Mouse (Mus musculus): ENCODE measurements at regions not wholly inside any gene's neighbourhood (a gene's known extent, or its start where the extent isn't known, plus 50 kb on each side); places are given as distances from the start of the nearest gene placed in this dataset.

DNA sequence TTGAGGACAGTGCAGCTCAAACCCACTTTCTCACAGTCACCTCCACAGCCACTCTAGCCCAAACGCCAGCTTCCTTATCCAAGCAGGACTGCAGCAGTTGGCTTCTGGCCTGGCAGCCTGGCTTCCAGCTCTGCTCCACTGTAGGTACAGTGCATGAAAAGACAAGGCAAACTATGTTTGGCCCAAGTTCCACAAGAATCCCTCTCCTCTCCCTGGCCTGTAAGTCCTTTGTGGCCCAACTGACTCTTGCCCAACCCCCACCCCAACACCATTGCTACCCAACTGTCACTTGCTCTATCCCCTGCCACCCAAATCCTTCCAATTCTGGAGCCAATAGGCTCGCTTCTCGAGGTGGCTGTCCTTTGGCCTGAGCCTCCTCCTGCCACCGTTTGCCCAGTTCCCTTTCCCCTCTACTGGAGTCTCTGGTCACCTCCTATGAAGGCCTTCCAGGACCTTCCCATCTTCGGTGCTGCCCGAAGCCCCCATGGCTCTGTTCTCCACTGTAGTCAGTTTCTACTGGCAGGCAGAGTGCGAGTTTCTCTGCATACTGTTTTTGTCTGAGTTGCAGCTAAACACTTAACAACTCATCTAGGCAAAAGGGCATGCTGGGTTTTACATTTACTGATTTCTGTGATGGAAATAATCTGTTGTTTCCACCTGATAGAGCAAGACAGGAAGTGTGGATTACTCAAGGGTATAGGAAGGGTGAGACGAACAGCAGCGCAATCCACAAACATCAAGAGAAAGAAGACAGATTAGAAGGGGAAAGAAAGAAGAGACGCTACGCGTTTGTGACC, 84.4 kb upstream of the Ptpn1 start:
- no peak for DNase-seq

DNA sequence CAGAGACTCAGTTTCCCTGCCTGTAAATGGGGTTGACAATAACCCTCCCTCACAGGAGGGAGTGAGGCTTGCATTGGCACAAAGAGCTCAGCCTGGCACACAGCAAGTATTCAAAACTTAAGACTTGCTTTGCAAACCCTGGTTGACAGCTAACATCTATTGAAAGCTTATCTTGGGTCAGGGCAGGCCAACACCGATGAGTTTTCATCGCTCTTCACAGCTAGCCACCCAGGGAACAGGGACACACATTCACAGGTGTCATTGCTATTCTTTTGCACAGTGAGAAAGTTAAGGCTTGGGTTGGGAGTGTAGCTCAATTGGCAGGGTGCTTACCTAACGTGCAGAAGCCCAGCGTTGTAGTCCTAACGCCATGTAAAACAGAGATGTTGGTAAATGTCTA, 86.5 kb upstream of the Ptpn1 start:
- no peak for DNase-seq

DNA sequence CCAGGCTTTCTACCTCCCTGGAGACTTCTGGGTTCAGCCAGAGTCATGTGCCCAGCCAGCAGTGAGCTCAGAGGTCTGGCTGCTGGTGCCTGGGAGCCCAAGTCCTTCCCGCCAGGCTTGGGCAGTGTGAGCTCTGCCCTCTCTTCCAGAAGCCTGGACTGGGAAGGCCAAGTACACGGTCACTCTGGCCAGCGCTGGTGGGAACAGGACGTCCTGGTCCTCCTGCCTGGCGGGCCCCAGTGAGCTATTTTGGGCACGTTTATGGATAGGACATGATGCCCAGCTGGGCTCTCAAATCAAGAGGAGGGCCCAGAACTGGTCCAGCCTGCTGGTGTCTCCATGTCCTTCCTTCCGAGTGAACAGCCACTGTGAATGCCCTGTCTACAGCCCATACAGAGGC, 87.3 kb upstream of the Ptpn1 start:
- peak; percentile 80 for DNase-seq

DNA sequence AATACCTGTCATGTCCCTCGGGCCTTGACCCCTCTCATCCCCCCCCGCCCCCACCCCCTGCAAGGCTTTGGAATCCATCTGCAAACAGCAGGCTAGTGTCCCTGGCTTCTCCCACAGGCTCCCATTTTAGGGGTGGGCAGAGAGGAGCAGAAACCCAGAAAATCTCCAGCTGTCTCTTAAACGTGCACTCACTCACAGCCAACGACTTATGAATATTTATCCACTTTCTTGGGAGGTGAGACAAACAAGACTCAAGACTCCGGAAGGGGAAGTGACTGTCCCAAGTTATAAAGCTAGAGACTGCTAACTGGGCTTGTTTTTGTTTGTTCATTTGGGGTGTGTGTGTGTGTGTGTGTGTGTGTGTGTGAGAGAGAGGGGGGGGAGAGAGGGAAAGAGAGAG, 87.9 kb upstream of the Ptpn1 start:
- DNase-seq = no peak

DNA sequence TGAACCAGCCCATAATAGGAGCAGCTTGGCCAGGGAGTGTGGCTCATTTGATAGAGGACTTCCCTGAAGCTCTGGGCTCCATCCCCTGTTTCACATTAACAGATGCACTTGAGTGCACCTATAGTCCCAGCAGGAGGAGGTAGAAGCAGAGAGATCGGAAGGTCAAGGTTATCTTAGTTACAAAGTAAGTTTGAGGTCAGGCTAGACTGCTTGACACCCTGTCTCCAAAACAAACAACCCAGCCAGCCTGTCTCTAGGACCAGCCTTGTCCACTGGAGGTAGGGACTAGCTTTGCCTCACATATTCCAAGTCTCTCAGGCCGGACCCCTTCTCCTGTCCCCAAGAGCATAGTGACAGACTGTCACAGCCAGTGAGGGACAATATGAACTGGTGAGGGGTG, 88.9 kb upstream of the Ptpn1 start:
- DNase-seq = no peak

DNA sequence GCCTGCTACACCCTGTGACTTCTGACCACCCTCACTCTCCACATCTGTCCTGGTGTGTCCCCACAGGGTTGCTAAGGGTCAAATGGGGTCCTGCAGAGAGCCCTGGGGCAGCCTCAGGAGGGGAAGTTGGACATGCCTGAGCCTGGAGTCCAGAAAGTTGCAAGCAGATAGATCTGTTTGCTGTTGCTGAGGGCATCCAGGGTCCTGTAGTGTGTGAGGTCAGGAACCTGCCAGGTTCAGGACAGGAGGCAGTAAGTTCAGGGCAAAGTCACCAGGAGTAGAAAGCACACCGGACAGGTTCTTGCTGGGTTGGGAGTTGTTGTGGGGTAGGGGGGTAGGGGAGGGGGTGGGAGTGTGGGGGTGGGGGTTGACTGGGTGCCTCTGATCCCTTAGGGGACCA, 89.4 kb upstream of the Ptpn1 start:
- DNase-seq = no peak

DNA sequence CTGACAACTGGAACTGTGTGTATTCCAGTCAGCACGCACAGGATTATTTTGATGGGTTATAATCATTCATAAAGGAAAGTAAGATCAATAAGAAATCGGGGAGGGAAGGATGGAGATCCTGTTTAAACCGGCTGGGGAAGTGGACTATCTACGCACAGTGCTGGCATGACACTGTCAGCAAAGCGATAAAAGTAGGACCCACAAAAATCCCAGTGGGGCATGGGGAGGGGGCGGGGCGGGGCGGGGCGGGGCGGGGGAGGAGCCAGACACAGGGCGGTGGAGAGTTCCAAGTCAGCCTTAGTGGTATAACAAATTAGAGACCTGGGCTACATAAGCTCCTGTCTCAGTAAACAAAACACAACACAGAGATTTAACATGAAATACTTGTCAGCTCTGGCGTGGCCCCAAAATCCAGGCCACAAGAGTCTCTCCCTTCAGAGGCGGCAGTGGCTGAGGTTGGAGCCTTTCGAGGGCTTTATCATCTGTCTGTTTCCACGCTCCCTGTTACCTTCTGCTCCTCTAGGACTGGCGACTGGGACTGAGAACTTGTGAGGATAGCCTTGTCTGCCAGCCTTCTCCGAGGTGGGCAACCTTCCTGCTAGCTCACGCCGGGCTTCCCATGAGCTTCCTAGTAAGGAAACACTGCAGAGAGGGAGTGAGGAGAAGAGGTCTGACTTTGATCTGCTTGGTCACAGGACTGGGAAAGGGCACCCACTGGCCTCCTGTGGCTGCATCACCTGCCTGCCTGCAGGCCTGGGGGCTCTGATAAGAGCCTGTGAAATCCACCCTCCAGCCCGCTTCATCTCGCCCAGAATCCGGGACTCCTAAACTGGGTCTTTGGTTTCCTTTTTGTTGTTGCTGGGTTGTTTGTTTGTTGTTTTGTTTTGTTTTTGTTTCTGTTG, 90.3 kb upstream of the Ptpn1 start:
- DNase-seq = no peak

DNA sequence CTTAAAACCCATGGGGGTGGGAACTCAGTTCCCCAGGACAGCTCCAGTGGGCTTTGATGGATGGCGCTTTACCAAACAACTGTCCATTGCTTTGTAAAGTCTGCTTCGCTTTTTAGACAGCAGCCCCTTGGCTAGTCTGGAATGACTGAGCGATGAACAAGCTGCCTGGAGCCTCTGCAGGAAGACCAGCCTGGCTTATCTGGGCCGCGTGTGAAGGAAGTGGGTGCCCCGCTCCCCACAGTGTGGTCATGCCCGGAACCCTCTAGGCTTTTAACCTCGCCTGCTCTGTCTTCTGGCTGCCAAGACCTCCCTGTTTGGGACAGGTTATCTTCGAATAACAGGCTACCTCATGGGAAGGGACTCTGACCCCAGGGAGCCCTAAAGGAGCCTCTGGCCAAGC, 91.5 kb upstream of the Ptpn1 start:
- DNase-seq = no peak

DNA sequence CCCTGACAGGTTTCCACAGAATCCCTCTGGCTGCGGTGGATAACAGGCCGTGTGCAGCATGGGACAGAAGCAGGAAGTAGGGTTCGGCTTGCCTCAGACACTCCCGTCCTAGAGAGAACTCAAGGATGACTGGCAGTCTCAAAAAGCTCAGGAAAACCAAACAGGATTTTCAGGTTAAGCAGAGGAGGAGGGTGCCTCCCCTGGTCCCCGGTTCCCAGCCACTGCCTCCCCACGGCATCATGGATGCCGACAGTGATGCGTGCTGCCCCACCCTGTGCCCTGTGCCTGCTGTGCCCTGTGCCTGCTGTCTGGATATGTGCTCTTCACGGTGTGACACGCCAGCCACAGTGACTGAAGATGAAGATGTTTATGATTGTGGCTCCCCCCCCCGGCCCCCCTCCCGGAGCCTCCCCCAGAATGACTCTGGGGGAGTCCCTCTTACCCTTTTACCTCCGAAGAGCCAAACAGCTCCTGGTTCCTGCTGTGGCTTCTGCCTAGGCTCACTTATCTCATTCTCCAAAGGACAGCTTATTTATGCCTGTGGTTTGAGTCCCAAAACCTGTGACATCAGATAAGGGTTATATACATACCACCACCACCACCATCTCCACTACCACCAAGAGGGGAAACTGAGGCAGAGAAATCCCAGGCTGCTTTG, 92.4 kb upstream of the Ptpn1 start:
- DNase-seq = no peak

DNA sequence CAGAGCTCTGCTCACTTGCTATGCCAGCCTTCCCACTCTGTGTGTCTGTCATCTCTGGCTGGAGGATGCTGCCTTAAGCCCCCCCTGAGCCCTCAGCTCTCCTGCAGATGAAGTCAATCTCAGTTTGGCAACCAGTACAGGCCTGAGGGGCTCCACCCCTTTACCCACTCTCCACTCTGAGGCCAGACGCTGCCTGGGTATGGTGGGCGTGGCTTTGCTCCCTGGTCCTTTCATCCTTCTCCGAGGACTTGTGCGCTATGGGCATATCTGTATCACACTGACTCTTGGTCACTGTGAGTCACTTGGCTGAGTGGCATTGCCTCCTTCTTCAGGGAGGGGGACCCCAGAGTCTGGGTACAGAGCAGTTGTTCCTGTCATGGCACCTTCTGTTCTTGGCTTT, 94.3 kb upstream of the Ptpn1 start:
- DNase-seq = no peak

DNA sequence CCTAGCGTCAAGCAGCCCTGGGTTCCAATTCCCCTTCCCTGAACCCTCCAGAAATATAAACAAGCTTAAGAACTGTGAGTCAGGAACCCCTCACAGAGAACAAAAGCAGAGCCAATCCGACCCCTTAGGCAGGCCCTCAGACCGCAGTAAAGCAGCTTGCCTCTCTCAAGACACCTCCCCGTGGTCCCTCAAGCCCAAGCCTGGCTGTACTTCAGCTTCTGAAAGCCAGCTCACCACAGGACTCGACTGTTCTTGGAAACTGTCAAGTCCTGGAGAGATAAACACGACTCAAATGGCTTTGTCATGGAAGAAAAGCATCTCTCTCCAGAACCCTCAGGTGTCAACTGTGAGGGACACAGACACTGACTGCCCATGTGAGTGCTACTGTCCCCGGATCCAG, 95.2 kb upstream of the Ptpn1 start:
- DNase-seq = no peak

DNA sequence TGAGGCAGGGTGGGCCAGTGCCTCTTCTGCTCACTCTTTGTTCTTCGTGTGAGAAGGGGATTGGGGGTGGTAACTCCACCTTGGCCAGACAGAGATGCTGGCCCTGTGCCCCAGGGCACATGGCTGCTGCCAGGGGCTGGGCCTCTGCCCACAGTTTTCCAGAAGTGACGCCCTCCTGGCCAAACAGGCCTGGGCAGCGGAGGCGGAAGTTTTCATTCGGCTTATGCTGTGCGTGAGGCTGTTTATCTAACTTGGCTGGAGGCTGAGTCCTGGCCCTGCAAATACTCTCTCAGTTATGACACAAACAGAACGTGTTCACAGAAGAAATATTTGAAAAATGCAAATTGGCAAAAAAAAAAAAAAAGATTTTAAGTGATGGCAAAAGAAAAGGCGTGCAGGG, 97.3 kb upstream of the Ptpn1 start:
- DNase-seq = peak; percentile 34

DNA sequence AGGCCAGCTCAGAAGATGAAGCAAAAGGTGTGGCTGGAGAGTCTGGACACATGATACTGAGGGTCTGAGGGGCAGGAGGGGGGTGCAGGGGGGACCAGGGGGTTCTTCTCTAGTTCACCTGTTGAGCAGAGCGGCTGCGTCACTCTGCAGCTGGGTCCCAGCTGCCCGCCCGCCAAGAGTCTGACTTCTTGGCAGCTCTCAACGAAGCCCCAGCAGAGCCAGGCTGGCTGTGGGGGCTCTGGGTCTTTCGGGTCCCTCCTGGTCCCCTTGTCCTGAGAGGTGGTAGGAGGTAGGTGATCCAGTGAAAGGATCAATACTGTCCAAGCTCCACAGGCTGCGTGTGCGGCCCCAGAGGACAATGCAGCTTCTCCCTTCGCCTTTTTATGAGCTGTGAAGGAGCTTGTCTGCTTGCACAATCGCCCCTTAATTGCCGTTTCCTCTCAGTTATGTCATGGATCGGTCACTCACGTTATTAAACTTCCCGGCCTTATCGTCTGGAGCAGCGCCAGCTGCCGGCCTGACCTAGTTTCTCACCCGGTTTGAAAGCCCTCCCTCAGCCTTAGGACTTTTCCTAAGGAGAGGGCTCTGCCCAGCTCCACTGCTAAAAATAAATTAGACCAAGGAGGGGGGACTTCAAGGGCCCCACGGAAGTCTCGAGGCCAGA, 98.4 kb upstream of the Ptpn1 start:
- peak; percentile 79 for DNase-seq

DNA sequence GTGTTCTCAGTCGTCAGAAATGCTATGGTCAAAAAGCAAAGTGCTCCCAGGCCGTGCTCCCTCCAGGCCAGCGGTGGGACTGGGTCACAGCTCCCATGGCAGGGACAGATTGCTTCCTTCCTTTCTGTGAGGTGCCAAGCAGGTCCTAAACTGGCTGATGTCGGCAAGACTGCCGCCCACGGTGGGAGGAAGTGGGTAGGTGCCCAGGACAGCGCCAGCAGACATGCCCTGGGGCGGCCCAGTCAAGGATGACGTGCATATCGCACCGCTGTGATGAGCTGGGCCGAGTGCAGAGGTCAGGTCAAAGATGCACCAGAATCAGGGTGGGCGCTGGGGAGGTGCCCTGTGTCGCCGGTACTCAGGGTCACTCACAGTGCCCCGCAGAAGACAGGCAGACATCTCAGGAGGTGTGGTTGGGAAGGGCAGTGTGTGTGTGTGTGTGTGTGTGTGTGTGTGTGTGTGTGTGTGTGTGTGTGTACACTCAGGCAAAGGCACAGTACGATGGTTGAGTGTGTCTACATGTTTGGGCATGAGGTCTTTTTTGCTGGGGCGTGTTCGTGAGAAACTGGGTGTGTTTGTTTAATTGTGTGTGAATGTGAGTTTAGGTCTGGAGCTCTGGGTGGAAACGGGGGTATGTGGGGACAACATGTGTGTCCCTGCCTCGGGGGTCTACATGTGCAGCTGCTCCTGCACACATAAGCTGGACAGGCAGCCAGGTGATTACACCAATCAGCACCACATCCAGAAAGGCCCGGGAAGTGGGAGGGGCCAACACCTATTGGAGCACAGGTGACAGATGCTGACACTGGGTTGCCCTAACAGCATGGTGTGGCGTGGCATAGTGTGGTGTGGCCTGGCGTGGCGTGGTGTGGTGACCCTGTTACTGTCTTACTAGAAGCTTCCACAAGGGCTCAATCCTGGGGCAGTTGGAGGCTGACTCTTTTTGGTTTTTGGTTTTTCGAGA, 100.5 kb upstream of the Ptpn1 start:
- DNase-seq = no peak

DNA sequence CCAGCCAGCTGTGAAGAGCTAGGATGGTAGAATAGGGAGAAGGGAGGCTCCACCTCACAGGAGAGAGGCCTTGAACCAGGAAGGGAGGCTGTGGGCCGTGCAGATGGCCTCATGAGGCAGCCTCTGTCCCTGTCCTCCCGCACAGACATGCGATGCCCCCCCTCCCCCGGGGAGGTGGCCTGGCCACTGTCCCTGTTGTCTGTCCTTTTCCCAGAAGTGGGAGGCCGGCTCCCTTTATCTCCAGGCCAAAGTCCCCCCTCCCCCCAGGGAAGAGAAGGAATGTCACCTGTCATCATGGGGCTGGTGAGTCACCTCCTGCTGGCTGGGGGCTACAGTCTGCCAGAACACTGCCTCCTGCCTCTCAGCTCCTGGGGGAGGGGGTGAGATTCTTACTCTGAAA, 103.6 kb upstream of the Ptpn1 start:
- no peak for DNase-seq

DNA sequence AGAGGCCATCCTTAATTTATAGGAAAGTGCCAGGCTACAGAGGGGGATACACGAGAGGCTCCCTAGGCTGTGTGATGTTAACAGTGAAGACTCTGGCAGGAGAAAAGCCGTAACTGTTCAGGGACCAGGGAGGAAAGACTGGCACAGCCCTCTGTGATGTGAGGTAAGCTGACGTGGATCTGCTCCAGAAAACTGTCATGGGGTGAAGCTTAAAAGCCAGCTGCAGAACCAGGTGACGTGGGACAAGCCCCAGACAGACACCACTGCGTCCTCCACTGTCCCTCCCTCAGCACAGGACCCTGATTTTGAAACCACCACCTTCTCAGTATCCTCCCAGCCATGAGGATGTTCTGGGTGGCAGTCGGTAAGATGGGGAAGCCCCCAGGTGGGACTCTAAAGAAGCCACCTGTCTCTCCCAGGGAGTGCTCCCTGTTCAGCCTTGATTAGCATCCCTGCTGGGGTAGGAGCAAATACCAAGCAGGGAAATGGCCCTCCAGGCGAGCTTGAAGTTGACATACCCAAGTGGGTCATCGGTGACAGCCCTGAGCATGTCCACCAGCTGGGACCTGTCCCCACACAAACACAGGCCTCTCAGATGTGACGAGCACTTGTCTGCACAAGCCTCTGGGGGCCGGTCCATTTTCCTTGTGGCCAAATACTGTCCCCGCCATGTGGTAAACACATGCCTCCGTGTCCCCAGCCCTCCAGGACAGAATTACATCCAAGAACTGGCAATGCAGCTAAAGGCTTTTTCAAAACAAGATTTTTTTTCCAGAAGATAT, 104.7 kb upstream of the Ptpn1 start:
- no peak for DNase-seq

DNA sequence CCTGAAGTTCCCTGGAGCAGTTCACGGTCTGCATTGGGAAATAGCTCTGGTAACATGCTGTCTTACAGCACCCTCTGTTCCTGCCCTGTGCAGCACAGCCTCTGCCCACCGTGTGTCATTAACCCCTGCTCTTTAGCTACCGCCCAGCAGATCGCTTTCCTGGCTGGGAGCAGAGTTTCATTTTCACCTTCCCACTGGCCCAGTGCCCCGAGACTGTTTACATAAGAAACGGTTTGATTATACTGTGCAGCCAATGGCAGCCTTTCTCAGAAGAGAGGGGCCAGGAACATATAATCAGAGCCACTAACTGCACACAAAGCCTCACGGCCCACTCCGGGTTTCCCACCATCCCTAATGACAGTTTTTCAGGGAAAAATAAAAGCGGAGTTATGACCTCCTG, 108.3 kb upstream of the Ptpn1 start:
- DNase-seq = peak; percentile 85

DNA sequence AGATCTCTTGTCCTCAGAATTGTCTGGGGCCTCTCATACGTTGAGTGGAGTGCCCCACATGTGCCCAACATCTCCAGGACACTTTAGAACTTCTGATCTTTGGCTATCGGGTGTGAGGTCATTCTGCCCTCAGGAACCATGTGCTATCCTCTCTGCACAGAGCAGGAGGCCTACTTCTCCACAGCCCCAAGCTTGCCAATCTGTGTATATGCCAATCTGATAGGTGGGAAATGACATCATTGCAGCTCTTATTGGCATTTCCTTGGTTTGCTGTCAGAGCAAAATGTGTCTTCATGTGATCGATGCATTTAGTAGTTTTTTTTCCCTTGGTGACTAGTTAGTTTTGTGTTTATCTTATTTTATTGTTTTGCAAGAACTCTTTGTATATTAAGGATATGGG, 108.8 kb upstream of the Ptpn1 start:
- DNase-seq = no peak

DNA sequence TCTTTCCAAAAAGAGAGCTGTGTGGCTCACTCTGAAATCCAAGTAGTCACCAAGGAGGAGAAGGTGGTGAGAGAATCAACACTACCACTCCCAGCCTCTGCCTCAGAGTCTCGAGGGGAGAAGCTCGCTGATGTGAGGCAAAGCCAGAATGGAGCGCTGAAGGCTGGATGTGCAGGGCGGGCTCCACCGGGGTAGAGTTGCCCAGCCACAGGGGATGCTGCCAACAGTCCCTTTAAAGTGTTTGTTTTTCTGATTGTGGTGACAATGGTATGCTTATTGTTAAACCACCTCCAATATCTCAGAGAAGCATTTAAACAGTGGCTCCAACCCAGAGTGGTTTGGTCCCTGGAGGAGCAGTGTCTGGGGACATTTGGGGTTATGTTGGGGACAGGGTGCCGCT, 110.7 kb upstream of the Ptpn1 start:
- no peak for DNase-seq

DNA sequence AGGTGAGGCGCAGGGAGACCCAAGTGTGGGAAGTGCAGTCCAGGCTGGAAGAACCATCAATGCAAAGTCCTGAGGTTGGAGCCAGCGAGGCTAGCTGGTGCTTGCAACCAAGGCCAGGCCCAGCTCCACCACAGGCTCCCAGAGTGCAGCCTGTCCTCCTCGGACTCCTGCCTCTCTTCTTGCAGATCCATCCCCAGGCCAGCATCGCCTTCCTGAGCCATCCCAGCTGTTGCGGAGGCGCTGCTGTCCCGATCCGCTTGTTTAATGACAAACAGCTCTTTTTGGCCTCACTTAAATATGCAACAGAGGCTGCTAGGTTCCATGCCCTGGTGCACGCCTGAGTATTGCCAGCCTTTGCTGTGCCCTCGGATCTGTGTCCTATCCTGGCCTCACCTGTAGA, 113.1 kb upstream of the Ptpn1 start:
- no peak for DNase-seq

DNA sequence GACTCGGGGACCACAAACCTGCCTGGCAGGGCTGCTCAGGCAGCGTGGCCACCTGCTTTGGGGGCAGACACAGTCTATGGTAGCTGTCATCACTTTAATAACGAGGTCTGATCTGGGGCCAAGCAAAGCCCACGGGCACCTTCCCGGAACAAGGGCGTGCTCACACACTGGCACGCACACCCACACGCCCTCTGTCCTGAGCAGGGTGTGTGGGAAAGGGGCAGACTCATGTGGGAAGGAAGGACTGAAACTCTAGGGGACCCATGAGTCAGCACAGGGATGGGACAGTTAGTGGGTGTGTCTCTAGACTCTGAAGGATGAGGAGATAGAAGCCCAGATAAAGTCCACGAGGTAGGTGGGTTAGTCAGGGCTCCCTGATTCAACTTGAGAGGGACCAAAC, 114.8 kb upstream of the Ptpn1 start:
- no peak for DNase-seq
